Mouse (Mus musculus) liver, adult (tissue): Measurements from ENCODE around the gene Aurkb.

Experiments used
- GATA4 ChIP-seq: IDR thresholded peaks from 2 replicates; pipeline ENCODE4 v1.6.1; 2014; ENCODE audit warnings: mild to moderate bottlenecking, low read length; ENCODE audit not compliant: insufficient replicate concordance

Gene Aurkb

GRCm38 (mm10) chr11:69045531-69046394 is at the start of gene Aurkb:
Aurkb (plus strand) TSS chr11:69045647.
- TF ChIP-seq GATA4 = no peak

DNA sequence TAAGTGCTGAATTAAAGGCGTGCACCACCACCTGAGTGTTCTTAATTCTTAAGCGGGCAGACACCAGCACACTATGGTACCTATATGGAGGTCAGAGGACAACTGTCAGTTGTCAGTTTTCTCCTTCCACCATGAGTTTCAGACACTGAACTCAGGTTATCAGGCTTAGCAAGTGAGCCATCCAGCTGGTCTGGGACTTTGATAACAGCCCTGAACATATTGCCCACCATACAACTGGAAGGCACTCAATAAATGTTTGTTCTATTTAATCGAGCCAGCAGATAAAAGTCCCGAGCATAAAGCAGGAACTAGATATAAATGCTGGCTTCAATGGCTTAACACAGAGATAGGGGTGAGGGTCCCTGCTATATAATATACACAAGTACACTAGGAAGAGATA is 48.4 kb upstream of the Aurkb start:
- TF ChIP-seq GATA4 = no peak

DNA sequence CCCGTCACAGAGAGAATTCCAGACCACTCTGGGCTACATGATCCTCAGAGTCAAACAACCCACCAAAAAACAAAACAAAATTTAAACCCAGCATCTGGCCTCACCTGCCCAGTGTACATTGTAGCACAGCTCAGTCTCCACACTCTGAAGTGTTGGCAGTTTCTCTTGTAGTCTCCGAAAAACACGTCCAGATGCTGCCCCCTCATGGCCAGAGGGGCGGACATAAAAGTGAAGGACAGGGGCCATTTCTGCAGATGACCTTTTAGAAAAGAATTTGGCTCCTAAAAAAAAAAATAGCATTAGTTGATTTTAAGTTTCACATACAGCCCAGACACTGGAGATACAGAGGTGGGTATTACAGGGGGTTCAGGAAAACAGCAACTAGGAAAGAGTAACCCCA is 41.9 kb upstream of the Aurkb start:
- no peak for TF ChIP-seq GATA4

DNA sequence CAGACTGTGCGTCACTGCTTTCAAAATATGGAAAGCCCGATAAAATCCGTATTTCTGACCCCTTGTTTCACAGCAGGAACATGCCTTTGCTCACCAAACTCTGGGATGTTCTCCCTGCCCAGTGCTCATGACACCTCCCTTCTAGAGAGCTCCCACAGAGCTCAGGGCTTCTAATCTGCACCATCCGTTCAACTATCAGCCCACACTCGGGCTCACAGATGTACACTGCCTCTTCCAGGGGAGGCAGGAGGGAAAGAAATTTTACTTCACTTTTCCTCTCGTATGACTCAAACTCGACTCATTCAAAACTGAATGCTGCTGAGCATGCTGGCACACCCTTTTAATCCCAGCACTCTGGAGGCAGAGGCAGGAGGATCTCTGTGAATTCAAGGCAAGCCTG is 40.3 kb upstream of the Aurkb start:
- no peak for TF ChIP-seq GATA4

DNA sequence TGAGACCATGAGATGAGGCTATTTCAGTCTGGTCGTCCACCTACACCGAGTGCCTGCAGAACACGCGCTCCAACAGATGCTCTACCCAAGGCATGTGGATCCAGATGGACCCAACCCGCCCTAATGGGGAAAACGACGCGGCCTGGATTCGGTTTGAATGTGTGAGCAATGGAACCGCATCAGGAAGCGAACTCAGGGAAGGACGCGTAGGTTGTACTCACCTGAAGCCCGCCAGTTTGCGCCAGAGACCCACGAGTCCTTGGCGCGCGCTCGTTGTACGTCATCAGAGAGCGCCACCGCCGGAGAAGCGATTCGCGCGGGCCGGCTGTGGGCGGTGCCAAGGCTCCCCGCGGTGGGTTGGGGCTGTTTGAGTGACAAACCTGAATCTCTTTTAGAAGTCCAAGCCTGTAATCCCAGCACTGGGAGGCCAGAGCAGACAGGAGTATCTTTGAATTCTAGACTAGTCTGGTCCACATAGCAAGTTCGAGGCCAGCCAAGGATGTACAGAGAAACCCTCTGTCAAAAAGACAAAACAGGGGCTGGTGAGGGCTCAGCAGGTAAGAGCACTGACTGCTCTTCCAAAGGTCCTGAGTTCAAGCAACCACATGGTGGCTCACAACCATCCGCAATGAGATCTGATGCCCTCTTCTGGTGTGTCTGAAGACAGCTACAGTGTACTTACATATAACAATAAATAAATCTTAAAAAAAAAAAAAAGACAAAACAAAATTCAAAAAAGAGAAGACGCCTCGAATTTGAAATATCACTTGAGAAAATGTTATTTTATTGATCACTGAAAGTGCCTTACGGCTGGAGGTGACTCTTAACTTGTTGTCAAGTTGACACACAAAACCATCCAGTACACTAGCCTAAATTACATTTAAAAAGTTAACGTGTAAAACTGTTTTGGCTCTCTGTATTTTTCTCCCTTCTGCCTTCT is 37.0 kb upstream of the Aurkb start, which contains the start of gene Pfas:
Gene Pfas, minus strand, starts transcription at position 279 of the 940 bp plus-strand sequence.
- TF ChIP-seq GATA4 = peak; percentile 67; the same call in 1 of the 2 replicates

- TF ChIP-seq GATA4 = no peak
Measured at GRCm38 (mm10) chr11:69009508-69009907, 35.9 kb upstream of the Aurkb start.

DNA sequence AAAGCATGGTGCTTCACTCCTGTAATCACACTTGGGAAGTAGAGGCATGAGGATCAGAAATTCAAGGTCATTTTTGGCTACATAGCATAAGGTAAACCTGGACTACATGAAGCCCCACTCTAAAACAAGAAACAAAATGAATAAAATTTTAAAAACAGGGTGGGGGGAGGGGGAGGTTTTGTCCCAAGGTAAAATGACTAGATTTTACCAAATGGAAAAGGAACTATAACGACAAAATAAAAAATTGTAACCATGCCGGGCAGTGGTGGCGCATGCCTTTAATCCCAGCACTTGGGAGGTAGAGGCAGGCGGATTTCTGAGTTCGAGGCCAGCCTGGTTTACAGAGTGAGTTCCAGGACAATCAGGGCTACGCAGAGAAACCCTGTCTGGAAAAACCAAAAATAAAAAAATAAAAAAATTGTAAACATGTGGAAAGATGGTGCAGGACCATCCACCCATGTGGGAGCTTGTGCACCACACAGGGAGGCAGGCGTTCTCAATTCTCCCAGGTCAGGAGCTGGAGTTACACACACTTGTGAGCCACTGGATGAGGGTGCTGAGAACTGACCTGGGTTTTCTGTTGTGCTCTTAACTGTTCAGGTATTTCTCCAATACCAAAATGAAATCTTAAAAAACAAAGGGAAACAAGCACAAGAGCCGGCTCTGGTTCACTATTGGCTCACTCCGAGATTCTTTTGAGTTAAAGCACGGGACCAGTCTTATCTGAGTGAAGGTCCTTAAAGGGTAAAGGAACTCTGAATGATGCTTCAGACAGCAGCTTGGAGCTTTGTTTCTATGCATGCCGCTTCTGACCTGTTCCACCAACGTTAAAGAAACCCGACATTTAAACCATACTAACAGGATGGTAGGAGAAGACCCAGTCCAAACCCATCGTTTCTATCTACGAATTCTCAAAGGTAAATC is 34.8 kb upstream of the Aurkb start:
- TF ChIP-seq GATA4 = no peak

GRCm38 (mm10) chr11:69012071-69012601 is 33.3 kb upstream of the Aurkb start:
- TF ChIP-seq GATA4 = no peak; the same call in 1 of the 2 replicates

DNA sequence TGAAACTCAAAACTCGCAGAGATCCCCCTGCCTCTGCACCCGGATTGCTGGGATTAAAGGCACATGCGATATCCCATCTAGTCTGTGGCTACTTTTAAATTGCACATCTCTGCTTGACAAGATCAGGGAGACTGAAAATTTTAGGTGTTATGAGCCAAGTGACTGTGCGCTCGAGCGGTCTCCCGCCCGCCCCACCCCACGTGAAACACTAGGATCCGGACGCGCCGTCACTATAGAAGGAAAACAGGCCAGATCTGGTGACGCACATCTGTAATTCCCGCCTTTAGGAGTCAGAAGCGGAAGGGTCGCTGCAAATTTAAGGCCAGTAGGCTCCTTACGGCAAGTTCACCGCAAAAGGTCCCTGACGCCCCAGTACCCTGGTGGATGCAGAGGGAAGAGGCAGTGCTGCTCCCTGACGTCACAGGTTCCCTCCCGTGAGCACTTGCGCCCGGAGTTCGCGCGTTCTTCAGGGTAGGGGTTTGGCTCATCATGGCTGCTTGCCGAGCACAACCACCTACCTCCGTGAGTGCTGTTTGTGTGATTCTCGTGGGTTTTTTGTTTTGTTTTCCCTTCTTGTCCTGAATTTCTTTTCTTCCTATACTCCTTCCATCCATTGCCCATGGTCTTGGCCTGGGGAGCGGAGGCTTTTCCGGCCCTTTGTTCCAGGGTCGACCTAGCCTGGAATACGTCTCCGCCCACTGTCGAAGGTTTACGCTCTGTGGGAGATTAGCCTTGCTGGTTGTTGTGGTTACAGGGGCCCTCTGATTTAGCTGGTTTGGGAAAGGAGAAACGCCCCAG is 29.6 kb upstream of the Aurkb start, which contains the start of gene Ctc1:
Gene Ctc1, plus strand, starts transcription at position 268 of the 798 bp plus-strand sequence.
- TF ChIP-seq GATA4 = no peak

DNA sequence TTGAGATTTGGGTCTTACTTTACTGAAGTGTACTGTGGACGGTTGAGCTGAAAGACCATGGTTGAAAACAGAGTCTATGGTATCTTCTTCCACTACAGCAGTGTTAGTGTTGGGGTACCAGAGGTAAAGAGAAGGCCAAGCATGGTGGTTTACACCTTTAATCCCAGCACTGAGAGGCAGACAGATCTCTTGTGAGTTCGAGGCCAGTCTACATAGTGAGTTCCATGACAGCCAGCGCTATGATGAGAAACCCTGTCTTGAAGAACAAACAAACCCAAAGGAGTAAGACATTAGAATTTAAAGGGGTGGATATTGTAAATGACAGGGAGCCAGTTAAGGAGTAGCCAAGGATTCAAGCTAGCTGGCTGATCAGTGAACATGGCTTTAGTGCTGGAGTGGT is 28.7 kb upstream of the Aurkb start:
- TF ChIP-seq GATA4 = no peak

DNA sequence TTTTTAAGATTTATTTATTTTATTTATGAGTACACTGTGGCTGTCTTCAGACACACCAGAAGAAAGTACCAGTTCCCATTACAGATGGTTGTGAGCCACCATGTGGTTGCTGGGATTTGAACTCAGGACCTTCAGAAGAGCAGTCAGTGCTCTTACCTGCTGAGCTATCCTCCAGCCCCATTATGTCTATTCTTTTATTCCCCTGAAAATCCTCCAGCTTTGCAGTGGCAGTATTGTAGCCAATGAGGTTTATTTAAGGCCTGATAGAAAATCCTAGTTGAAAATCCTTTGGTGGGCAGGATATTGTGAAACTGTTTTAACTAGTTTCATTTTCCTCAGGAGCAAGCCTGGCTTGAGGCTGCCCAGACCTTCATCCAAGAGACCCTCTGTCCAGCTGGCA is 24.8 kb upstream of the Aurkb start:
- TF ChIP-seq GATA4 = no peak

DNA sequence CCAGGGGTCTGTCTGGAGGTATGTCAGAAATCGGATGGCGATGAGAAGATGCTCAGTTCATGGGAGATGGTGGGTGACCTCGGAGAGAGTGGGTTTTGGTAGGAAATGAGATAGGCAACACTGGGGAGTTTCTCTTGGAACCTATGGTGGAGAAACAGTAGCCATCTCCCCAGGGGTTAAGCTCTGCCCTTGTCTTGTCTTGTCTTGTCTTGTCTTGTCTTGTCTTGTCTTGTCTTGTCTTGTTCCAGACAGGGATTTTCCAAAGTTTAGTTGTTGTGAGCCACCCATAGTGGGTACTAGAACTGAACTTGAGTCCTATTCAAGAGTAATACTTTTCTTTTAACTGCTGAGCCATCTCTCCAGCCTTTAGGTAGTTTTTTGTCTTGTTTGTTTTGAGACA is 18.9 kb upstream of the Aurkb start:
- TF ChIP-seq GATA4 = no peak

GRCm38 (mm10) chr11:69028805-69029204 is 16.6 kb upstream of the Aurkb start:
- no peak for TF ChIP-seq GATA4

GRCm38 (mm10) chr11:69033552-69033951 is 11.9 kb upstream of the Aurkb start:
- TF ChIP-seq GATA4 = no peak

- TF ChIP-seq GATA4 = no peak
Measured at GRCm38 (mm10) chr11:69034585-69034984, 10.9 kb upstream of the Aurkb start.
